Mouse (Mus musculus): ENCODE results near the gene Pex19.

- TF ChIP-seq CTCF (IDR thresholded peaks at IDR 0.05; ENCODE audit: control insufficient read depth, insufficient read depth, insufficient replicate concordance, low read depth, low read length): no peak
- no peak for TF ChIP-seq POLR2A (IDR thresholded peaks at IDR 0.05; ENCODE audit: control insufficient read depth, low read depth, low read length)
Observed at GRCm38 (mm10) chr1:172129780-172130179, 3.2 kb downstream of the Pex19 start.
